Mouse (Mus musculus) CH12.LX (cell line): ENCODE results near the gene Clba1.
A peak's percentile ranks its signal among the peaks of the same experiment; 100 is the strongest.
"Not testable (repeated sequence)": the region's sequence is repeated elsewhere in the genome, so short reads cannot be mapped to it uniquely, and the experiment has no call there.

Experiments
- BHLHE40 ChIP-seq: IDR thresholded peaks from 2 replicates; pipeline ENCODE4 v1.6.1; 2011; ENCODE audit warnings: mild to moderate bottlenecking, low read depth, low read length, improper control_type of control experiment
- CHD2 ChIP-seq: IDR thresholded peaks from 2 replicates; pipeline ENCODE4 v1.6.1; 2011; ENCODE audit warnings: low read length, improper control_type of control experiment
- CTCF ChIP-seq, 2 experiments: IDR thresholded peaks in 1 of 2; conservative IDR thresholded peaks in 1 of 2; 2 replicates each; pipeline ENCODE4 v1.5.1; 2011 to 2012; ENCODE audit warnings: low read depth in 2 of 2, low read length in 2 of 2, improper control_type of control experiment in 1 of 2, inconsistent platforms in 1 of 2, mild to moderate bottlenecking in 1 of 2, moderate library complexity in 1 of 2
- EP300 ChIP-seq: IDR thresholded peaks from 2 replicates; pipeline ENCODE4 v1.6.1; 2011; ENCODE audit warnings: low read length, improper control_type of control experiment
- HCFC1 ChIP-seq: IDR thresholded peaks from 2 replicates; pipeline ENCODE4 v1.6.1; 2012; ENCODE audit warnings: low read depth, mild to moderate bottlenecking, inconsistent platforms, low read length, improper control_type of control experiment
- MAFK ChIP-seq: IDR thresholded peaks from 2 replicates; pipeline ENCODE4 v1.6.1; 2011; ENCODE audit warnings: low read length, improper control_type of control experiment; ENCODE audit not compliant: insufficient replicate concordance
- MAZ ChIP-seq: IDR thresholded peaks from 2 replicates; pipeline ENCODE4 v1.6.1; 2012; ENCODE audit warnings: low read depth, mild to moderate bottlenecking, inconsistent platforms, low read length, improper control_type of control experiment, moderate library complexity
- NRF1 ChIP-seq: IDR thresholded peaks from 2 replicates; pipeline ENCODE4 v1.6.1; 2014; ENCODE audit warnings: low read depth, mild to moderate bottlenecking, inconsistent platforms, low read length, improper control_type of control experiment, moderate library complexity
- POLR2A ChIP-seq: IDR thresholded peaks from 2 replicates; pipeline ENCODE4 v1.6.1; 2011; ENCODE audit warnings: low read depth, mild to moderate bottlenecking, improper control_type of control experiment, low read length
- TCF12 ChIP-seq: IDR thresholded peaks from 2 replicates; pipeline ENCODE4 v1.6.1; 2014; ENCODE audit warnings: low read depth, mild to moderate bottlenecking, inconsistent platforms, low read length, improper control_type of control experiment
- UBTF ChIP-seq: IDR thresholded peaks from 2 replicates; pipeline ENCODE4 v1.6.1; 2012; ENCODE audit warnings: low read depth, mild to moderate bottlenecking, inconsistent platforms, low read length, improper control_type of control experiment, moderate library complexity
- USF1 ChIP-seq: IDR thresholded peaks from 2 replicates; pipeline ENCODE4 v1.6.1; 2014; ENCODE audit warnings: low read depth, mild to moderate bottlenecking, inconsistent platforms, low read length, improper control_type of control experiment
- ZNF384 ChIP-seq: IDR thresholded peaks from 2 replicates; pipeline ENCODE4 v1.6.1; 2012; ENCODE audit warnings: low read depth, low read length, improper control_type of control experiment, inconsistent platforms

GRCm38 (mm10) chr12:112841338-112841892 lies 32.7 kb downstream of the Clba1 start:
- not testable (repeated sequence) for TF ChIP-seq POLR2A, UBTF, EP300, CHD2, MAFK, ZNF384, HCFC1, USF1, TCF12, NRF1, BHLHE40, MAZ
- TF ChIP-seq CTCF (conservative IDR thresholded peaks at IDR 0.05 in 1 of 2, IDR thresholded peaks at IDR 0.05 in 1 of 2; ENCODE audit: low read depth in 2 of 2, low read length in 2 of 2) = peak in 1 of 2 experiments; percentile 16; a peak in 1 of 4 replicates
